Mouse (Mus musculus) heart, postnatal 0 days (tissue): ENCODE measurements around the gene Ifna7. TPM values are rescaled to one million over a fixed set of nuclear protein-coding genes. Genes with fewer than 3 reads are reported as not detected.
"Not testable (repeated sequence)": the region's sequence is repeated elsewhere in the genome, so short reads cannot be mapped to it uniquely, and the experiment has no call there.

ENCODE experiments used
- ATAC-seq: fragments of 200-750 bp; cut with Nextera tagmentation; 2 replicates; pipeline ENCODE4 v1.8.0; 2017; ENCODE audit warnings: low read depth, moderate number of reproducible peaks, moderate library complexity; ENCODE audit not compliant: insufficient read depth
- DNase-seq: peaks from one replicate; pipeline ENCODE4 v3.0.0-alpha.2; 2016; ENCODE audit warnings: low spot score
- H3K27ac ChIP-seq: fragments of 300-500 bp; sonication (generic); 2 replicates; pipeline ENCODE4 v1.5.1; 2014; ENCODE audit warnings: low read depth, mild to moderate bottlenecking
- H3K27me3 ChIP-seq: fragments of 300-500 bp; sonication (generic); 2 replicates; pipeline ENCODE4 v1.6.1; 2014; ENCODE audit warnings: low read length, mixed read lengths; ENCODE audit not compliant: control insufficient read depth, insufficient read depth
- H3K36me3 ChIP-seq: fragments of 300-500 bp; sonication (generic); replicated peaks from 2 replicates; pipeline ENCODE4 v1.6.1; 2014; ENCODE audit warnings: low read length, mixed read lengths; ENCODE audit not compliant: control insufficient read depth, insufficient read depth
- H3K4me1 ChIP-seq: fragments of 300-500 bp; sonication (generic); 2 replicates; pipeline ENCODE4 v1.6.1; 2014; ENCODE audit warnings: antibody characterized with exemption; ENCODE audit not compliant: control insufficient read depth, insufficient read depth
- H3K4me2 ChIP-seq: fragments of 300-500 bp; sonication (generic); 2 replicates; pipeline ENCODE4 v1.6.1; 2014; ENCODE audit warnings: low read depth, mild to moderate bottlenecking, low read length, moderate library complexity
- H3K4me3 ChIP-seq: fragments of 300-500 bp; sonication (generic); 2 replicates; pipeline ENCODE4 v1.5.1; 2014; ENCODE audit warnings: low read depth, low read length
- H3K9ac ChIP-seq: fragments of 300-500 bp; sonication (generic); replicated peaks from 2 replicates; pipeline ENCODE4 v1.6.1; 2014; ENCODE audit warnings: low read depth, low read length, mixed read lengths
- H3K9me3 ChIP-seq: fragments of 300-500 bp; sonication (generic); replicated peaks from 2 replicates; pipeline ENCODE4 v1.6.1; 2016; ENCODE audit warnings: low read length; ENCODE audit not compliant: control insufficient read depth
- CTCF ChIP-seq: IDR thresholded peaks from 2 replicates; pipeline ENCODE4 v1.5.1; 2016; ENCODE audit warnings: antibody characterized with exemption, control low read depth, low read depth
- WGBS: fragments of 180-500 bp; shearing (Covaris S2); extraction: QIAGEN DNeasy Blood & Tissue Kit; methylation state at CpG from one replicate; pipeline ENCODE4 v1.1.7; 2014; 5-methylcytosine and 5-hydroxymethylcytosine counted together
- polyA plus RNA-seq: library from polyadenylated mRNA; unstranded; fragments of >200 nt; fragmentation: Nextera tagmentation; extraction: Ambion mirVana; gene quantifications from 2 replicates; pipeline ENCODE4 v1.2.1, GENCODE M21; 2015
- total RNA-seq: library from RNA; depleted of rRNA; stranded (reverse); fragments of >200 nt; gene quantifications from 2 replicates; pipeline ENCODE4 v1.2.3, GENCODE M21; 2014; ENCODE audit warnings: low replicate concordance

Gene Ifna7
- total and polyA plus RNA-seq, 2 experiments from 2014 or later, result not detected

DNA sequence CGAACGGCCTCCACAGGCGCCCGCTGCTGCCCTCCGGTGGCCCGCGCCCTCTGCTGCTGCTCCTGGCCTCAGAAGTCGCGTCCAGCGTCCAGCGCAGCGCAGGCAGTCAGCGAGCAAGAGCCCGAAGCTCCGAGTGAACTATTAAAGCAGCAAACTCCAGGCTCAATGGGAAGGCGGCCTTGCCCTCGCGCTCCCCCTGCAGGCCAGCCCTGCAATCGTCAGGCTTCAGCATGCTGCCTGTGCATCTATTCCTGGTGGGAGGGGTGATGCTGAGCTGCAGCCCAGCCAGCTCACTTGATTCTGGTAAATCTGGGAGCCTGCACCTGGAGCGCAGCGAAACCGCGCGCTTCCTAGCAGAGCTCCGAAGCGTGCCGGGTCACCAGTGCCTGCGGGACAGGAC, 27.6 kb upstream of the Ifna7 start, which contains the start of gene Gm13277:
Gm13277 (plus strand) TSS at position 231 of the 400 bp plus-strand sequence.
- not testable (repeated sequence) for H3K9ac ChIP-seq, H3K4me1 ChIP-seq, H3K27me3 ChIP-seq, H3K9me3 ChIP-seq, H3K4me3 ChIP-seq, H3K36me3 ChIP-seq, DNase-seq, ATAC-seq, H3K4me2 ChIP-seq, H3K27ac ChIP-seq
- peak; percentile 57 for TF ChIP-seq CTCF
- 0% methylated on average over 2 of the region's 28 CpGs for WGBS

DNA sequence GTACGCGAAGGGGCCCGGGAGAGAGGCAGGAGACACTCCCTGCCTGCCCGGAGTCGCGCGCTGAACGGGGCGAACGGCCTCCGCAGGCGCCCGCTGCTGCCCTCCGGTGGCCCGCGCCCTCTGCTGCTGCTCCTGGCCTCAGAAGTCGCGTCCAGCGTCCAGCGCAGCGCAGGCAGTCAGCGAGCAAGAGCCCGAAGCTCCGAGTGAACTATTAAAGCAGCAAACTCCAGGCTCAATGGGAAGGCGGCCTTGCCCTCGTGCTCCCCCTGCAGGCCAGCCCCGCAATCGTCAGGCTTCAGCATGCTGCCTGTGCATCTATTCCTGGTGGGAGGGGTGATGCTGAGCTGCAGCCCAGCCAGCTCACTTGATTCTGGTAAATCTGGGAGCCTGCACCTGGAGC, 24.8 kb upstream of the Ifna7 start, which contains the start of gene Gm13278:
Gm13278 (plus strand) TSS at position 301 of the 400 bp plus-strand sequence.
- H3K9ac ChIP-seq, H3K27ac ChIP-seq, H3K4me3 ChIP-seq, H3K9me3 ChIP-seq, H3K4me1 ChIP-seq, H3K4me2 ChIP-seq, ATAC-seq, DNase-seq, H3K27me3 ChIP-seq, H3K36me3 ChIP-seq: not testable (repeated sequence)
- WGBS, result no CpG with 5 or more reads among the region's 28 CpGs

- WGBS, result 0% methylated on average over 7 of the region's 52 CpGs
- not testable (repeated sequence) for H3K9me3 ChIP-seq, H3K27ac ChIP-seq, DNase-seq, H3K9ac ChIP-seq, H3K4me2 ChIP-seq, H3K4me3 ChIP-seq, H3K27me3 ChIP-seq, H3K36me3 ChIP-seq, ATAC-seq, H3K4me1 ChIP-seq
- peak; percentile 34; the same call in 1 of the 2 replicates for TF ChIP-seq CTCF
Observed at GRCm38 (mm10) chr4:88793936-88794675, 21.9 kb upstream of the Ifna7 start, which contains the start of gene Gm13275. Gene Gm13275, plus strand, starts transcription at chr4:88794487.

GRCm38 (mm10) chr4:88797097-88797496, 18.9 kb upstream of the Ifna7 start, which contains the start of gene Gm13279:
Gene Gm13279, plus strand, starts transcription at chr4:88797397.
- not testable (repeated sequence) for H3K36me3 ChIP-seq, H3K9me3 ChIP-seq, DNase-seq, H3K9ac ChIP-seq, H3K27me3 ChIP-seq, H3K4me1 ChIP-seq, H3K4me3 ChIP-seq, H3K4me2 ChIP-seq, ATAC-seq, H3K27ac ChIP-seq
- no CpG with 5 or more reads among the region's 28 CpGs for WGBS

- WGBS, result 6% methylated on average over 2 of the region's 7 CpGs
- not testable (repeated sequence) for H3K9me3 ChIP-seq, H3K27me3 ChIP-seq, H3K36me3 ChIP-seq, DNase-seq, H3K4me1 ChIP-seq, H3K4me3 ChIP-seq, H3K27ac ChIP-seq, H3K9ac ChIP-seq, ATAC-seq, H3K4me2 ChIP-seq
Observed at GRCm38 (mm10) chr4:88799365-88799764, 16.7 kb upstream of the Ifna7 start, which contains the start of gene Gm13285. Gene Gm13285, plus strand, starts transcription at chr4:88799665.

GRCm38 (mm10) chr4:88802954-88803353, 13.1 kb upstream of the Ifna7 start, which contains the start of gene Gm13287:
Gene Gm13287, plus strand, starts transcription at chr4:88803254.
- no CpG with 5 or more reads among the region's 29 CpGs for WGBS
- H3K4me2 ChIP-seq, H3K9ac ChIP-seq, H3K4me3 ChIP-seq, H3K4me1 ChIP-seq, H3K36me3 ChIP-seq, H3K27ac ChIP-seq, DNase-seq, H3K9me3 ChIP-seq, ATAC-seq, H3K27me3 ChIP-seq: not testable (repeated sequence)

GRCm38 (mm10) chr4:88805231-88805630, 10.8 kb upstream of the Ifna7 start, which contains the start of gene Gm13288:
Gene Gm13288, plus strand, starts transcription at chr4:88805531.
- H3K4me3 ChIP-seq, result 0 out of 2 replicates have a peak within 1 kb of the TSS, but pooled peaks have one; percentile 24
- not testable (repeated sequence) for H3K27ac ChIP-seq, DNase-seq, H3K9ac ChIP-seq, ATAC-seq, H3K4me2 ChIP-seq, H3K4me1 ChIP-seq, H3K36me3 ChIP-seq, H3K9me3 ChIP-seq, H3K27me3 ChIP-seq
- no CpG with 5 or more reads among the region's 8 CpGs for WGBS
